34 mouse cellular contexts compared by ENCODE assay signal in genomic region chr7:143711381-143711780, GRCm38 (mm10). TPM values are rescaled to one million over a fixed set of nuclear protein-coding genes. Genes with fewer than 3 reads are reported as not detected.
DNase-seq lines count a peak whose midpoint lies in the region; ATAC-seq and TF ChIP-seq lines count a peak whose summit lies in the region.
"Had no signal": no experiment of that assay in that cellular context is flagged by ENCODE, and none has a peak within 500 bp of the region (broad histone marks: within the 10 kb centered on the region; RNA-seq: fewer than 3 reads in every experiment).

No protein-coding gene starts in this region.

- no peaks in the 10 kb centered on the region for H3K27me3 ChIP-seq in heart, embryonic 10.5 days (ENCODE audit: insufficient read depth, poor library complexity, severe bottlenecking)
- no peaks in the 10 kb centered on the region for H3K27me3 ChIP-seq in heart, embryonic 12.5 days (replicated peaks)
- H3K27me3 ChIP-seq in lung, postnatal 0 days (replicated peaks; ENCODE audit: insufficient read depth, low read length), result no peaks in the 10 kb centered on the region
- H3K27me3 ChIP-seq: embryonic facial prominence, embryonic 13.5 days; forebrain, embryonic 15.5 days; hindbrain, embryonic 15.5 days; limb, embryonic 15.5 days; Patski had no signal

- H3K4me2 ChIP-seq in heart, embryonic 12.5 days, result no peak overlapping the region
- no peak overlapping the region for H3K4me2 ChIP-seq in lung, postnatal 0 days (replicated peaks; ENCODE audit: low read depth, low read length)
- H3K4me2 ChIP-seq: embryonic facial prominence, embryonic 13.5 days; forebrain, embryonic 15.5 days; hindbrain, embryonic 15.5 days; limb, embryonic 15.5 days; lung, embryonic 14.5 days; midbrain, embryonic 11.5 days had no signal

- H3K9ac ChIP-seq in heart, embryonic 12.5 days, result no peak overlapping the region
- H3K9ac ChIP-seq in lung, postnatal 0 days (replicated peaks; ENCODE audit: low read depth), result no peak overlapping the region
- H3K9ac ChIP-seq: embryonic facial prominence, embryonic 13.5 days; forebrain, embryonic 15.5 days; hindbrain, embryonic 15.5 days; limb, embryonic 15.5 days; liver, embryonic 14.5 days; lung, embryonic 14.5 days had no signal

- DNase-seq in heart, embryonic 10.5 days (ENCODE audit: low spot score), result no peak
- peak; percentile 53 for DNase-seq in lung, postnatal 0 days (ENCODE audit: low spot score)
- DNase-seq in lung, postnatal 14 days, result no peak
- DNase-seq in kidney, postnatal 14 days, result peak; percentile 60
- DNase-seq in gastrocnemius, postnatal 36 days, result no peak
- DNase-seq in cerebellum, adult 9-11 months, result no peak
- DNase-seq: adrenal gland, postnatal 10 days; cerebellum, adult 8-10 months; cerebellum, postnatal 36 days; heart, adult 2 months; right cerebral cortex, adult 18-20 months had no signal

- peaks cover 34% of the 10 kb centered on the region for H3K4me1 ChIP-seq in heart, embryonic 10.5 days
- peaks cover 32% of the 10 kb centered on the region for H3K4me1 ChIP-seq in heart, embryonic 12.5 days (replicated peaks)
- peaks cover 5% of the 10 kb centered on the region; the same call in 1 of the 2 replicates for H3K4me1 ChIP-seq in lung, postnatal 0 days (ENCODE audit: insufficient read depth, low read depth, low read length)

- intact Hi-C loops in gastrocnemius, postnatal 36 days (cut with DNase I), result no loop called here

- H3K36me3 ChIP-seq in heart, embryonic 10.5 days, result peaks cover 58% of the 10 kb centered on the region
- peaks cover 77% of the 10 kb centered on the region for H3K36me3 ChIP-seq in heart, embryonic 12.5 days
- H3K36me3 ChIP-seq in lung, postnatal 0 days (ENCODE audit: insufficient read depth, low read length), result peaks cover 7% of the 10 kb centered on the region

- 74% methylated on average over 7 of the region's 7 CpGs for WGBS in heart, embryonic 10.5 days
- 70% methylated on average over 7 of the region's 7 CpGs for WGBS in heart, embryonic 12.5 days
- WGBS in lung, postnatal 0 days, result 47% methylated on average over 7 of the region's 7 CpGs

- ATAC-seq in heart, embryonic 12.5 days (ENCODE audit: insufficient number of reproducible peaks, low FRiP score), result no peak
- ATAC-seq in lung, postnatal 0 days, result peak; percentile 58
- ATAC-seq in CD4-positive, CD25-positive, alpha-beta regulatory T cell, adult 4 months, result no peak
- ATAC-seq: forebrain, embryonic 15.5 days; inflammation-experienced regulatory T-cells, adult 6 months; midbrain, embryonic 16.5 days; Patski had no signal

- H3K27ac ChIP-seq in heart, embryonic 10.5 days, result peak overlapping the region; percentile 23; the same call in 1 of the 2 replicates
- no peak overlapping the region for H3K27ac ChIP-seq in heart, embryonic 12.5 days (ENCODE audit: poor library complexity, severe bottlenecking)
- H3K27ac ChIP-seq in lung, postnatal 0 days (ENCODE audit: low read length), result peak overlapping the region; percentile 32
- H3K27ac ChIP-seq: embryonic facial prominence, embryonic 13.5 days; forebrain, embryonic 15.5 days; heart, adult 2 months; hindbrain, embryonic 10.5 days; hindbrain, embryonic 15.5 days; limb, embryonic 10.5 days; liver, embryonic 14.5 days had no signal

- no peak for TF ChIP-seq EP300 in lung, postnatal 0 days (IDR thresholded peaks at IDR 0.05)

- H3K9me3 ChIP-seq in heart, embryonic 10.5 days, result no peaks in the 10 kb centered on the region
- H3K9me3 ChIP-seq in heart, embryonic 12.5 days (replicated peaks), result no peaks in the 10 kb centered on the region
- H3K9me3 ChIP-seq in lung, postnatal 0 days (ENCODE audit: low read length), result no peaks in the 10 kb centered on the region
- H3K9me3 ChIP-seq: embryonic facial prominence, embryonic 13.5 days; forebrain, embryonic 10.5 days; forebrain, embryonic 15.5 days; hindbrain, embryonic 10.5 days; hindbrain, embryonic 15.5 days; limb, embryonic 10.5 days; limb, embryonic 15.5 days had no signal

- TF ChIP-seq CTCF in lung, postnatal 0 days (IDR thresholded peaks at IDR 0.05), result no peak

- H3K4me3 ChIP-seq in heart, embryonic 10.5 days, result no peak overlapping the region
- H3K4me3 ChIP-seq in heart, embryonic 12.5 days, result no peak overlapping the region
- no peak overlapping the region for H3K4me3 ChIP-seq in lung, postnatal 0 days (ENCODE audit: low read depth, low read length)
- H3K4me3 ChIP-seq: embryonic facial prominence, embryonic 13.5 days; forebrain, embryonic 10.5 days; forebrain, embryonic 15.5 days; heart, adult 2 months; hindbrain, embryonic 10.5 days; hindbrain, embryonic 15.5 days; limb, embryonic 10.5 days; limb, embryonic 15.5 days had no signal

RNA-seq across cellular contexts. Expression of gene Tnfrsf23, which starts 25.7 kb away (rescaled TPM):
- 1.2 TPM in 2 replicates for polyA plus RNA-seq in heart, embryonic 10.5 days (2016; fragmentation: Nextera tagmentation; extraction: Ambion mirVana)
- polyA plus RNA-seq in heart, embryonic 12.5 days (2016; fragmentation: Nextera tagmentation; extraction: Ambion mirVana), result 2.8 and 3.1 TPM in 2 replicates
- polyA plus RNA-seq in lung, postnatal 0 days (2015; fragmentation: Nextera tagmentation; extraction: Ambion mirVana), result 2.2 and 3.0 TPM in 2 replicates
- 1 to 10 TPM; 2.6 to 4.3 TPM for polyA plus RNA-seq in CD4-positive, CD25-positive, alpha-beta regulatory T cell, adult 4 months (2017; shearing (Covaris generic))
- 1 to 10 TPM; 2.7 to 3.3 TPM for total RNA-seq in gastrocnemius, postnatal 36 days (2021)
- total RNA-seq: MEL had no signal

RNA-seq across cellular contexts. Expression of gene Osbpl5, which starts 45.4 kb away (rescaled TPM):
- 19.0 and 29.2 TPM in 2 replicates for polyA plus RNA-seq in heart, embryonic 10.5 days (2016; fragmentation: Nextera tagmentation; extraction: Ambion mirVana)
- 36.6 and 40.3 TPM in 2 replicates for polyA plus RNA-seq in heart, embryonic 12.5 days (2016; fragmentation: Nextera tagmentation; extraction: Ambion mirVana)
- polyA plus RNA-seq in lung, postnatal 0 days (2015; fragmentation: Nextera tagmentation; extraction: Ambion mirVana), result 47.6 and 56.8 TPM in 2 replicates
- 10 to 100 TPM; 17.2 to 31.0 TPM for polyA plus RNA-seq in CD4-positive, CD25-positive, alpha-beta regulatory T cell, adult 4 months (2017; shearing (Covaris generic))
- 10 to 100 TPM; 14.6 to 15.2 TPM for total RNA-seq in gastrocnemius, postnatal 36 days (2021)

RNA-seq across cellular contexts. Expression of gene Mrgprg, which starts 55.4 kb away (rescaled TPM):
- polyA plus RNA-seq in heart, embryonic 10.5 days (2016; fragmentation: Nextera tagmentation; extraction: Ambion mirVana), result 0.15 TPM in 1 of 2 replicates, not detected in the other
- polyA plus RNA-seq in heart, embryonic 12.5 days (2016; fragmentation: Nextera tagmentation; extraction: Ambion mirVana), result not detected in 2 replicates
- polyA plus RNA-seq in lung, postnatal 0 days (2015; fragmentation: Nextera tagmentation; extraction: Ambion mirVana), result not detected in 2 replicates
- not detected for polyA plus RNA-seq in CD4-positive, CD25-positive, alpha-beta regulatory T cell, adult 4 months (2017; shearing (Covaris generic))
- total RNA-seq in gastrocnemius, postnatal 36 days (2021), result not detected
- total RNA-seq: gastrocnemius, postnatal 4 days; heart, adult 2 months; heart, postnatal 14 days; left cerebral cortex, postnatal 10 days; megakaryocyte, adult 5-6 weeks; MEL had no signal
- polyA plus RNA-seq: embryonic facial prominence, embryonic 13.5 days; forebrain, embryonic 10.5 days; forebrain, embryonic 15.5 days; heart, embryonic 14.5 days; hindbrain, embryonic 10.5 days; hindbrain, embryonic 15.5 days; inflammation-experienced regulatory T-cells, adult 6 months; large intestine, adult 2 months; limb, embryonic 10.5 days; limb, embryonic 15.5 days; liver, embryonic 14.5 days; lung, embryonic 14.5 days; midbrain, embryonic 11.5 days; midbrain, embryonic 16.5 days; neural tube, embryonic 11.5 days; Patski had no signal

Comparison
In these comparisons a context has a peak if more than half of its experiments do, and no peak if none do; other contexts are left out.
1. DNase-seq: peak in lung, postnatal 0 days (single experiment) and kidney, postnatal 14 days (single experiment); none in heart, embryonic 10.5 days (single experiment), lung, postnatal 14 days (single experiment), gastrocnemius, postnatal 36 days (0 of 2) and cerebellum, adult 9-11 months (single experiment).